ENCODE assay signal across 13 mouse cellular contexts in the genomic region with DNA sequence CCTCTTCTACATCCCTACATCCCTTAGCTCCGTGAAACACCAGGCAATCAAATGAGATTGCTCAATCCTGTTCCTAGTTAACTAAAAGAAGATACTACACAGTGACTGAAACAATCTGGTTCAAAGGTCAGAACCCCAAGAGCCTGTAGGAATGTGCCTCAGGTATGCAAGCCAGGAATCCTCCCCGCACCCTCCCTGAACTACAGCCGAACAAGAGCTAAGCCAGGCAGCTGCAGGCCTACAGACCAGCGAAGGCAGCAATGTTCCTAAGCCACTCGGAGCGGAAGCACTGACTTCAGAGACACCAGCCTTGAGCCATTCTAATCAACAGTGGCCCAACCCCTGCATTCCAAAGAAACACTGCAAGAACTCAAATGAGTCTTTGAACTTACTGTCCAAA. TPM values are rescaled to one million over a fixed set of nuclear protein-coding genes. Genes with fewer than 3 reads are reported as not detected.
DNase-seq lines count a peak whose midpoint lies in the region; ATAC-seq lines count a peak whose summit lies in the region.
"Had no signal": no experiment of that assay in that cellular context is flagged by ENCODE, and none has a peak within 500 bp of the region (broad histone marks: within the 10 kb centered on the region; RNA-seq: fewer than 3 reads in every experiment).

No protein-coding gene starts in this region.

- H3K27me3 ChIP-seq in kidney, embryonic 14.5 days (ENCODE audit: control insufficient read depth, insufficient read depth, low read length), result no peaks in the 10 kb centered on the region
- no peaks in the 10 kb centered on the region for H3K27me3 ChIP-seq in heart, embryonic 15.5 days
- H3K27me3 ChIP-seq in stomach, embryonic 16.5 days (ENCODE audit: control insufficient read depth, insufficient read depth, low read length), result no peaks in the 10 kb centered on the region
- H3K27me3 ChIP-seq in midbrain, embryonic 15.5 days (replicated peaks), result no peaks in the 10 kb centered on the region
- H3K27me3 ChIP-seq in neural tube, embryonic 15.5 days (replicated peaks), result no peaks in the 10 kb centered on the region
- H3K27me3 ChIP-seq: embryonic facial prominence, embryonic 13.5 days had no signal

- no peak overlapping the region for H3K4me3 ChIP-seq in kidney, embryonic 14.5 days (ENCODE audit: low read length)
- no peak overlapping the region for H3K4me3 ChIP-seq in heart, embryonic 15.5 days
- no peak overlapping the region for H3K4me3 ChIP-seq in stomach, embryonic 16.5 days (replicated peaks; ENCODE audit: low read length)
- no peak overlapping the region for H3K4me3 ChIP-seq in midbrain, embryonic 15.5 days
- no peak overlapping the region for H3K4me3 ChIP-seq in neural tube, embryonic 15.5 days (replicated peaks)
- H3K4me3 ChIP-seq: embryonic facial prominence, embryonic 13.5 days; midbrain, embryonic 10.5 days had no signal

- no peak overlapping the region for H3K4me2 ChIP-seq in kidney, embryonic 14.5 days (replicated peaks; ENCODE audit: low read depth, low read length)
- no peak overlapping the region for H3K4me2 ChIP-seq in heart, embryonic 15.5 days
- H3K4me2 ChIP-seq in stomach, embryonic 16.5 days (ENCODE audit: low read depth, low read length), result no peak overlapping the region
- H3K4me2 ChIP-seq in midbrain, embryonic 15.5 days, result no peak overlapping the region
- no peak overlapping the region for H3K4me2 ChIP-seq in neural tube, embryonic 15.5 days
- H3K4me2 ChIP-seq: embryonic facial prominence, embryonic 13.5 days had no signal

- no peak overlapping the region for H3K27ac ChIP-seq in kidney, embryonic 14.5 days (ENCODE audit: low read depth, low read length)
- H3K27ac ChIP-seq in heart, embryonic 15.5 days, result peak overlapping the region; percentile 83; the same call in 1 of the 2 replicates
- no peak overlapping the region for H3K27ac ChIP-seq in stomach, embryonic 16.5 days (ENCODE audit: low read length)
- H3K27ac ChIP-seq in midbrain, embryonic 15.5 days, result no peak overlapping the region
- no peak overlapping the region for H3K27ac ChIP-seq in neural tube, embryonic 15.5 days (replicated peaks)
- H3K27ac ChIP-seq: embryonic facial prominence, embryonic 13.5 days; midbrain, embryonic 10.5 days had no signal

- WGBS in kidney, embryonic 14.5 days, result 75% methylated on average over 6 of the region's 6 CpGs
- 38% methylated on average over 6 of the region's 6 CpGs for WGBS in heart, embryonic 15.5 days
- WGBS in stomach, embryonic 16.5 days, result 43% methylated on average over 6 of the region's 6 CpGs
- 67% methylated on average over 6 of the region's 6 CpGs for WGBS in midbrain, embryonic 15.5 days
- whole genome bisulfite sequencing in neural tube, embryonic 15.5 days, result 81% methylated on average over 6 of the region's 6 CpGs

- no peak overlapping the region for H3K9ac ChIP-seq in kidney, embryonic 14.5 days (ENCODE audit: low read depth, low read length)
- H3K9ac ChIP-seq in heart, embryonic 15.5 days, result no peak overlapping the region
- no peak overlapping the region for H3K9ac ChIP-seq in stomach, embryonic 16.5 days (ENCODE audit: low read length)
- no peak overlapping the region for H3K9ac ChIP-seq in midbrain, embryonic 15.5 days
- no peak overlapping the region for H3K9ac ChIP-seq in neural tube, embryonic 15.5 days (replicated peaks)
- H3K9ac ChIP-seq: embryonic facial prominence, embryonic 13.5 days had no signal

- peak; percentile 86 for DNase-seq in kidney, adult 11 months
- peak; percentile 77 to 86 for DNase-seq in kidney, postnatal 25 days
- no peak for DNase-seq in ovary, postnatal 14 days (ENCODE audit: low spot score)
- DNase-seq: thymus, adult 18-20 months had no signal

- peaks cover 9% of the 10 kb centered on the region for H3K4me1 ChIP-seq in kidney, embryonic 14.5 days (ENCODE audit: control insufficient read depth, insufficient read depth, low read length)
- H3K4me1 ChIP-seq in heart, embryonic 15.5 days (replicated peaks), result peaks cover 81% of the 10 kb centered on the region
- H3K4me1 ChIP-seq in stomach, embryonic 16.5 days (ENCODE audit: control insufficient read depth, insufficient read depth, low read length), result peaks cover 48% of the 10 kb centered on the region
- 0 out of 2 replicates have a peak, but pooled peaks cover 8% of the 10 kb centered on the region for H3K4me1 ChIP-seq in midbrain, embryonic 15.5 days
- H3K4me1 ChIP-seq in neural tube, embryonic 15.5 days, result peaks cover 18% of the 10 kb centered on the region

- H3K9me3 ChIP-seq in kidney, embryonic 14.5 days (ENCODE audit: control insufficient read depth, low read length), result no peaks in the 10 kb centered on the region
- no peaks in the 10 kb centered on the region for H3K9me3 ChIP-seq in heart, embryonic 15.5 days (replicated peaks)
- no peaks in the 10 kb centered on the region for H3K9me3 ChIP-seq in stomach, embryonic 16.5 days (replicated peaks; ENCODE audit: control insufficient read depth, low read length)
- H3K9me3 ChIP-seq in midbrain, embryonic 15.5 days, result no peaks in the 10 kb centered on the region
- H3K9me3 ChIP-seq in neural tube, embryonic 15.5 days (replicated peaks), result no peaks in the 10 kb centered on the region
- H3K9me3 ChIP-seq: embryonic facial prominence, embryonic 13.5 days; midbrain, embryonic 10.5 days had no signal

- ATAC-seq in kidney, embryonic 14.5 days (ENCODE audit: low FRiP score, low TSS enrichment), result no peak
- ATAC-seq in heart, embryonic 15.5 days (replicated peaks; ENCODE audit: insufficient number of reproducible peaks, insufficient read depth, low FRiP score, low read depth), result no peak
- ATAC-seq in stomach, embryonic 16.5 days (ENCODE audit: insufficient read depth, low FRiP score), result peak; percentile 26; the same call in 1 of the 2 replicates
- ATAC-seq in midbrain, embryonic 15.5 days (replicated peaks), result no peak
- ATAC-seq in neural tube, embryonic 15.5 days (ENCODE audit: low FRiP score), result no peak
- ATAC-seq: activated CD4-positive, CD25-positive, alpha-beta regulatory T cell, adult 4 months; hindbrain, embryonic 16.5 days had no signal

- no peaks in the 10 kb centered on the region for H3K36me3 ChIP-seq in kidney, embryonic 14.5 days (ENCODE audit: control insufficient read depth, insufficient read depth, low read length)
- no peaks in the 10 kb centered on the region for H3K36me3 ChIP-seq in heart, embryonic 15.5 days
- H3K36me3 ChIP-seq in stomach, embryonic 16.5 days (ENCODE audit: control insufficient read depth, insufficient read depth, low read length), result no peaks in the 10 kb centered on the region
- H3K36me3 ChIP-seq in midbrain, embryonic 15.5 days (replicated peaks), result no peaks in the 10 kb centered on the region
- H3K36me3 ChIP-seq in neural tube, embryonic 15.5 days, result no peaks in the 10 kb centered on the region
- H3K36me3 ChIP-seq: embryonic facial prominence, embryonic 13.5 days; midbrain, embryonic 10.5 days had no signal

RNA-seq across cellular contexts. Expression of gene Pacsin2, which starts 20.0 kb away (rescaled TPM):
- polyA plus RNA-seq in kidney, embryonic 14.5 days (2014; fragmentation: Nextera tagmentation; extraction: Ambion mirVana), result 37.9 and 64.2 TPM in 2 replicates
- 59.3 and 75.3 TPM in 2 replicates for polyA plus RNA-seq in heart, embryonic 15.5 days (2015; fragmentation: Nextera tagmentation; extraction: Ambion mirVana)
- polyA plus RNA-seq in stomach, embryonic 16.5 days (2015; fragmentation: Nextera tagmentation; extraction: Ambion mirVana), result 64.5 and 67.9 TPM in 2 replicates
- 24.8 and 25.5 TPM in 2 replicates for polyA plus RNA-seq in midbrain, embryonic 15.5 days (2015; fragmentation: Nextera tagmentation; extraction: Ambion mirVana)
- polyA plus RNA-seq in neural tube, embryonic 15.5 days (2015; fragmentation: Nextera tagmentation; extraction: Ambion mirVana), result 25.2 and 39.3 TPM in 2 replicates
